Mouse (Mus musculus) testis, adult 2 months (tissue): Measurements from ENCODE around the gene Trpc7.

ENCODE experiments used
- CTCF ChIP-seq: fragments of 200-500 bp; IDR thresholded peaks from 2 replicates; pipeline ENCODE4 v1.5.1; 2012; ENCODE audit warnings: low read depth, mild to moderate bottlenecking, inconsistent platforms, low read length, moderate library complexity; ENCODE audit not compliant: control insufficient read depth, insufficient read depth, insufficient replicate concordance
- POLR2A ChIP-seq: fragments of 200-500 bp; IDR thresholded peaks from 2 replicates; pipeline ENCODE4 v1.6.1; 2012; ENCODE audit warnings: low read depth, mild to moderate bottlenecking, inconsistent platforms, low read length, moderate library complexity; ENCODE audit not compliant: control insufficient read depth

DNA sequence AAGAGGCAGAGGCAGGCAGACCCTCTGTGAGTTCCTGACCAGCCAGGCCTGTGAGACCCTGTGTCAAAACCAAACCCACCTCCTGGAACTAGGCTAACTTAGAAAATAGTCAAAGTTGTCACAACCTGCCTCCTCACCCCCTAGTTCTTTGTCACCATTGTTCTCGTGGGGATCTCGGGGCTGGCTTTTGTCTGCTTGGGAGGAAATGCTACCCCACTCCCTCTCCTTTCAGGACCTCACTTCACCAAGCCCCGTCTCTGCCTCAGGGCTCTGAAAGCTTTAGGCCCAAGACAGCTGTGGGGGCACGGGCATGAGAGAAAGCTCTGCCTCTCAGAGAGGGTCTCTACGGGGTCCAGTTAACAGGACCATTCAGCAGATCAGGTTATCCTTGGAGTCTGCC lies 144.0 kb downstream of the Trpc7 start:
- TF ChIP-seq POLR2A, result no peak
- no peak for TF ChIP-seq CTCF
